Mouse (Mus musculus) liver, postnatal 0 days (tissue): ENCODE data around the gene Setdb1. TPM values are rescaled to one million over a fixed set of nuclear protein-coding genes. Genes with fewer than 3 reads are reported as not detected.
A peak's percentile ranks its signal among the peaks of the same experiment; 100 is the strongest.

Source experiments
- ATAC-seq: fragments of 200-750 bp; cut with Nextera tagmentation; 2 replicates; pipeline ENCODE4 v1.8.0; 2017; ENCODE audit warnings: mild to moderate bottlenecking, moderate library complexity
- DNase-seq: peaks from one replicate; pipeline ENCODE4 v3.0.0-alpha.2; 2016
- H3K27ac ChIP-seq: fragments of 300-500 bp; sonication (generic); 2 replicates; pipeline ENCODE4 v1.5.1; 2014; ENCODE audit warnings: antibody characterized with exemption, moderate library complexity, mild to moderate bottlenecking, low read depth
- H3K27me3 ChIP-seq: fragments of 300-500 bp; sonication (generic); 2 replicates; pipeline ENCODE4 v1.6.1; 2014; ENCODE audit warnings: low read length, control low read depth, mixed read lengths; ENCODE audit not compliant: insufficient read depth
- H3K36me3 ChIP-seq: fragments of 300-500 bp; sonication (generic); replicated peaks from 2 replicates; pipeline ENCODE4 v1.6.1; 2014; ENCODE audit warnings: mild to moderate bottlenecking, control low read depth, low read length, moderate library complexity, mixed read lengths; ENCODE audit not compliant: insufficient read depth
- H3K4me1 ChIP-seq: fragments of 300-500 bp; sonication (generic); 2 replicates; pipeline ENCODE4 v1.6.1; 2014; ENCODE audit warnings: antibody characterized with exemption, mild to moderate bottlenecking, control low read depth; ENCODE audit not compliant: insufficient read depth
- H3K4me2 ChIP-seq: fragments of 300-500 bp; sonication (generic); 2 replicates; pipeline ENCODE4 v1.6.1; 2014; ENCODE audit warnings: low read depth, mild to moderate bottlenecking, low read length, moderate library complexity, mixed read lengths
- H3K4me3 ChIP-seq: fragments of 300-500 bp; sonication (generic); 2 replicates; pipeline ENCODE4 v1.5.1; 2014; ENCODE audit warnings: low read depth, low read length
- H3K9ac ChIP-seq: fragments of 300-500 bp; sonication (generic); replicated peaks from 2 replicates; pipeline ENCODE4 v1.6.1; 2014; ENCODE audit warnings: mild to moderate bottlenecking, moderate library complexity
- H3K9me3 ChIP-seq: fragments of 300-500 bp; sonication (generic); 2 replicates; pipeline ENCODE4 v1.6.1; 2016; ENCODE audit warnings: mild to moderate bottlenecking, control low read depth, low read length, mixed read lengths
- CTCF ChIP-seq: sonication (generic); IDR thresholded peaks from 2 replicates; pipeline ENCODE4 v1.5.1; 2016; ENCODE audit warnings: antibody characterized with exemption, low read depth
- EP300 ChIP-seq: IDR thresholded peaks from 2 replicates; pipeline ENCODE4 v1.6.1; 2016; ENCODE audit warnings: antibody characterized with exemption, low read depth, mild to moderate bottlenecking
- WGBS: fragments of 180-500 bp; shearing (Covaris S2); extraction: QIAGEN DNeasy Blood & Tissue Kit; methylation state at CpG from one replicate; pipeline ENCODE4 v1.1.7; 2014; ENCODE audit not compliant: insufficient replicate concordance; 5-methylcytosine and 5-hydroxymethylcytosine counted together
- polyA plus RNA-seq: library from polyadenylated mRNA; unstranded; fragments of >200 nt; fragmentation: Nextera tagmentation; extraction: Ambion mirVana; gene quantifications from 2 replicates; pipeline ENCODE4 v1.2.1, GENCODE M21; 2015

The Setdb1 gene
- polyA plus RNA-seq, 1 experiment from 2014 or later = 6.6 TPM

- Histone ChIP-seq H3K4me2 (no peak overlapping the region), H3K4me1 (peaks cover 36% of the 10 kb centered on the region), H3K36me3 (peaks cover 55% of the 10 kb centered on the region), H3K27ac (no peak overlapping the region), H3K27me3 (no peaks in the 10 kb centered on the region), H3K4me3 (no peak overlapping the region), H3K9ac (no peak overlapping the region), H3K9me3 (no peaks in the 10 kb centered on the region)
- DNase-seq (no peak), ATAC-seq (no peak)
- WGBS = 64% methylated on average over 4 of the region's 4 CpGs
- TF ChIP-seq CTCF (no peak), EP300 (no peak)
Observed at GRCm38 (mm10) chr3:95291041-95291440, 66.0 kb downstream of the Setdb1 start.

DNA sequence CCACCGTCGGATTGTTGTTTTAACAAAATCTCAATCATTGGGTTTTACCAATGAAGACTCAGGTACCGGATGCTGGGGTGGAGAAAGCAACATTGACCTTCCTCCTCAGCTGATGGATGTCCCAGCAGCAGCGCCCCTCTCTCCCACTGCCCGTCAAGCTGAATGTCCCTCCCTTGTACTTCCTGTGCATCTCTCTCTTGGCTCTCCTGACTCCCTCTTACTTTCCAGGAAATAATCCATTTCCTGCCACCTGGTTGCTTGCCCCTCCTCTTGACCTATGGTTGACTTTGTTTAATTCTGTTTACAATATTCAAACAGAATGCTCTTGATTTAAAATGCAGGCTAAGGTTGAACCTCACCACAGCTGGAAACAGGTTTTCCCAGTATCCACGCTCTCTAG lies 66.8 kb downstream of the Setdb1 start:
- DNase-seq (no peak), ATAC-seq (no peak)
- TF ChIP-seq CTCF (no peak), EP300 (no peak)
- no peak overlapping the region for H3K4me2 ChIP-seq
- H3K36me3 ChIP-seq = peaks cover 54% of the 10 kb centered on the region
- no peaks in the 10 kb centered on the region for H3K9me3 ChIP-seq
- H3K4me3 ChIP-seq = no peak overlapping the region
- 83% methylated on average over 6 of the region's 6 CpGs for WGBS
- peaks cover 35% of the 10 kb centered on the region for H3K4me1 ChIP-seq
- no peaks in the 10 kb centered on the region for H3K27me3 ChIP-seq
- no peak overlapping the region for H3K27ac ChIP-seq
- H3K9ac ChIP-seq = no peak overlapping the region

DNA sequence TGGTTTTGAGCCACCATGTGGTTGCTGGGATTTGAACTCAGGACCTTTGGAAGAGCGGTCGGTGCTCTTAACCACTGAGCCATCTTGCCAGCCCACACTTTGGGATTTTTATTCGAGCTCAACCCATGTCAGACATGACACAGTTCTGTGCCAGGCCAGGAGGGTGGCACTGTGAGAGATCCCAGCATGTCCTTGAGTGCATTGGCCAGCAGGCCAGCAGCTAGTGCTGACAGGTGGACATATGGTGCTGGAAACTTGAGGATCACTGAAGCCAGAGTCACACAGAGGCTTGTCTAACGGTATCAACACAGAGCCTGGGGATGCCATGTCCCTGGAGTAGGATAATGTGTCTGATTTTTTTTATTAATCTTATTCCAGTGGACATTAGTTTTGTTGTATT lies 67.6 kb downstream of the Setdb1 start:
- H3K4me2 ChIP-seq = no peak overlapping the region
- no peak for DNase-seq
- 91% methylated on average over 4 of the region's 4 CpGs for WGBS
- no peak overlapping the region for H3K9ac ChIP-seq
- peaks cover 48% of the 10 kb centered on the region for H3K36me3 ChIP-seq
- H3K27ac ChIP-seq = no peak overlapping the region
- H3K4me3 ChIP-seq = no peak overlapping the region
- H3K4me1 ChIP-seq = peaks cover 34% of the 10 kb centered on the region
- H3K9me3 ChIP-seq = no peaks in the 10 kb centered on the region
- no peak for ATAC-seq
- H3K27me3 ChIP-seq = no peaks in the 10 kb centered on the region
- TF ChIP-seq EP300 (no peak), CTCF (no peak)

- Histone ChIP-seq H3K4me2 (no peak overlapping the region), H3K9me3 (no peaks in the 10 kb centered on the region), H3K4me1 (peaks cover 23% of the 10 kb centered on the region), H3K36me3 (peaks cover 35% of the 10 kb centered on the region), H3K4me3 (no peak overlapping the region), H3K9ac (0 out of 2 replicates have a peak overlapping the region, but pooled peaks have one; percentile 19), H3K27me3 (no peaks in the 10 kb centered on the region), H3K27ac (no peak overlapping the region)
- TF ChIP-seq CTCF (no peak), EP300 (no peak)
- ATAC-seq = no peak
- DNase-seq = no peak
- 95% methylated on average over 3 of the region's 3 CpGs for WGBS
Observed at GRCm38 (mm10) chr3:95287541-95287940, 69.5 kb downstream of the Setdb1 start.

GRCm38 (mm10) chr3:95286510-95286909 lies 70.5 kb downstream of the Setdb1 start:
- Histone ChIP-seq H3K4me3 (no peak overlapping the region), H3K9ac (no peak overlapping the region), H3K4me2 (no peak overlapping the region), H3K4me1 (peaks cover 18% of the 10 kb centered on the region), H3K27ac (peak overlapping the region; percentile 17; the same call in 1 of the 2 replicates), H3K36me3 (peaks cover 27% of the 10 kb centered on the region), H3K27me3 (no peaks in the 10 kb centered on the region), H3K9me3 (no peaks in the 10 kb centered on the region)
- DNase-seq (no peak), ATAC-seq (no peak)
- TF ChIP-seq EP300 (no peak), CTCF (no peak)
- WGBS = 55% methylated on average over 7 of the region's 7 CpGs

DNA sequence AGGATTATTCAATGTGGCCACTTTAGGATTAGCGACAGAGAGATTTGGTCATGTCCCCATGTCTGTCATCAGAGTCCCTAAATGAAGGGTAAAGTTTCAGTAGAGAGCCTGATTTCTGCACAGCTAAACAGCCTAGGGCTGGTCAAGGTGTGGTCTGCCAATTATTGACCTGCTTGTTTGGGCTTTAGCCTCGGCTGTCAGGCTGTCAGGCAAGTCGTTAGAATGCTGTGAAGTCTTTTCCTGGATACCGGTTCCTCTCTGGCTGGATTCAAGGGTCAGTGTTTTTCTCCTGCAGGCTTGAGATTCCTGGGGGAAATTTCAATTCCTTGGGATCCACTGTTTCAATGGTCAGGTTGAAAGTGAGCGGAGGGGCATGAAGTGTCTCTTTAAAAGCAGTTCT lies 71.0 kb downstream of the Setdb1 start:
- Histone ChIP-seq H3K9ac (no peak overlapping the region), H3K4me2 (no peak overlapping the region), H3K27me3 (no peaks in the 10 kb centered on the region), H3K4me1 (peaks cover 18% of the 10 kb centered on the region), H3K27ac (peak overlapping the region; percentile 81), H3K36me3 (peaks cover 24% of the 10 kb centered on the region), H3K4me3 (no peak overlapping the region), H3K9me3 (no peaks in the 10 kb centered on the region)
- peak; percentile 10 for ATAC-seq
- 65% methylated on average over 5 of the region's 5 CpGs for WGBS
- DNase-seq = peak; percentile 46
- no peak for TF ChIP-seq EP300
- TF ChIP-seq CTCF = no peak

DNA sequence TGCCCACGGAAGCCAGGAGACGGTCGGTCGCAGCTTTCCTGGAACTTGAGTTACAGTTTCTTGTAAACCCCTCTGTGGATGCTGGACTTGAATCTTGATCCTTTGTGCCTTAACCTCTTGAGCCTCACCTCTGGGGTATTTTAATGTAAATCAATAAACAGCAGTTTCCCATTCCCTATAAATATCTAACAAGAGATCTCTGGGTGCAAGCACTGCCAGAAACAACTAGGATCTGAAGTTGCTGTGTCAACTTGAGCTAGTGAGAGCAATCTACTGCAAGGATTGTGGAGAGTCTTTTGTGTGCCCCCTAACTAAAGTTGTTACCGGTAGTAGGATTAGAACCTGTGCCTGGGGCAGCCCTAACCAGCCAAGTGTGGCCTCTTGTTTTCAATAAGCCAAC lies 71.6 kb downstream of the Setdb1 start:
- Histone ChIP-seq H3K4me1 (peaks cover 21% of the 10 kb centered on the region), H3K36me3 (peaks cover 20% of the 10 kb centered on the region), H3K4me3 (no peak overlapping the region), H3K9me3 (no peaks in the 10 kb centered on the region), H3K27ac (peak overlapping the region; percentile 81), H3K27me3 (no peaks in the 10 kb centered on the region), H3K9ac (0 out of 2 replicates have a peak overlapping the region, but pooled peaks have one; percentile 45), H3K4me2 (peak overlapping the region; percentile 83; the same call in 1 of the 2 replicates)
- TF ChIP-seq EP300 = no peak
- TF ChIP-seq CTCF = no peak
- ATAC-seq (no peak), DNase-seq (no peak)
- 84% methylated on average over 5 of the region's 5 CpGs for WGBS
